Mouse (Mus musculus) embryonic fibroblast, embryonic 13.5 days (primary cell): ENCODE data around the gene Arnt2. TPM values are rescaled to one million over a fixed set of nuclear protein-coding genes. Genes with fewer than 3 reads are reported as not detected.

Experiments used
- H3K27ac ChIP-seq: 2 replicates; pipeline ENCODE4 v1.5.1; 2012; ENCODE audit warnings: low read length, control low read depth, inconsistent platforms; ENCODE audit not compliant: insufficient read depth
- H3K4me1 ChIP-seq: 2 replicates; pipeline ENCODE4 v1.6.1; 2011; ENCODE audit warnings: low read length; ENCODE audit not compliant: control insufficient read depth, insufficient read depth
- H3K4me3 ChIP-seq: 2 replicates; pipeline ENCODE4 v1.5.1; 2011; ENCODE audit warnings: mild to moderate bottlenecking, control low read depth, low read length; ENCODE audit not compliant: insufficient read depth
- CTCF ChIP-seq: IDR thresholded peaks from 2 replicates; pipeline ENCODE4 v1.5.1; 2011; ENCODE audit warnings: mild to moderate bottlenecking, control low read depth, low read length, moderate library complexity, borderline replicate concordance; ENCODE audit not compliant: insufficient read depth
- POLR2A ChIP-seq: IDR thresholded peaks from 2 replicates; pipeline ENCODE4 v1.6.1; 2011; ENCODE audit warnings: low read depth, mild to moderate bottlenecking, control low read depth, low read length, moderate library complexity
- polyA plus RNA-seq: library from polyadenylated mRNA; stranded (reverse); fragments of >200 nt; gene quantifications from 2 replicates; pipeline ENCODE4 v1.2.4, GENCODE M21; 2011; ENCODE audit warnings: low read depth; ENCODE audit not compliant: missing spikeins, insufficient read length

Arnt2 gene
- polyA plus RNA-seq, 1 experiment: 20.2 TPM

GRCm38 (mm10) chr7:84372871-84373270 is 37.1 kb downstream of the Arnt2 start:
- no peak overlapping the region for H3K4me3 ChIP-seq

GRCm38 (mm10) chr7:84372280-84372679 is 37.7 kb downstream of the Arnt2 start:
- Histone ChIP-seq H3K4me1 (peaks cover under 1% of the 10 kb centered on the region; the same call in 1 of the 2 replicates), H3K27ac (no peak overlapping the region), H3K4me3 (no peak overlapping the region)
- TF ChIP-seq POLR2A (no peak), CTCF (no peak)

More at GRCm38 (mm10) chr7:84372871-84373270, 37.1 kb downstream of the Arnt2 start:
- no peak for TF ChIP-seq POLR2A
- no peak for TF ChIP-seq CTCF
- no peak overlapping the region for H3K27ac ChIP-seq
- H3K4me1 ChIP-seq: peaks cover 2% of the 10 kb centered on the region; the same call in 1 of the 2 replicates

GRCm38 (mm10) chr7:84370911-84371592 is 38.9 kb downstream of the Arnt2 start:
- H3K4me1 ChIP-seq: no peaks in the 10 kb centered on the region
- TF ChIP-seq CTCF (no peak), POLR2A (no peak)
- no peak overlapping the region for H3K4me3 ChIP-seq
- no peak overlapping the region for H3K27ac ChIP-seq

- H3K27ac ChIP-seq: no peak overlapping the region
- peaks cover 5% of the 10 kb centered on the region; the same call in 1 of the 2 replicates for H3K4me1 ChIP-seq
- TF ChIP-seq POLR2A: no peak
- H3K4me3 ChIP-seq: no peak overlapping the region
These were observed 43.7 kb downstream of the Arnt2 start for GRCm38 (mm10) chr7:84366251-84366650.

GRCm38 (mm10) chr7:84362711-84363110 is 47.3 kb downstream of the Arnt2 start:
- TF ChIP-seq POLR2A (no peak), CTCF (no peak)
- Histone ChIP-seq H3K4me3 (no peak overlapping the region), H3K4me1 (peaks cover 5% of the 10 kb centered on the region; the same call in 1 of the 2 replicates), H3K27ac (peak overlapping the region; percentile 76)

GRCm38 (mm10) chr7:84361086-84361684 is 48.8 kb downstream of the Arnt2 start:
- H3K4me3 ChIP-seq: no peak overlapping the region
- no peak overlapping the region for H3K27ac ChIP-seq
- TF ChIP-seq POLR2A (no peak), CTCF (no peak)
- H3K4me1 ChIP-seq: peaks cover 5% of the 10 kb centered on the region; the same call in 1 of the 2 replicates

GRCm38 (mm10) chr7:84358426-84358825 is 51.5 kb downstream of the Arnt2 start:
- Histone ChIP-seq H3K4me1 (peaks cover 9% of the 10 kb centered on the region; the same call in 1 of the 2 replicates), H3K27ac (no peak overlapping the region), H3K4me3 (no peak overlapping the region)
- TF ChIP-seq CTCF: no peak
- TF ChIP-seq POLR2A: no peak

- TF ChIP-seq POLR2A (no peak), CTCF (peak; percentile 46; the same call in 1 of the 2 replicates)
- peak overlapping the region; percentile 15 for H3K27ac ChIP-seq
These were observed 54.1 kb downstream of the Arnt2 start for GRCm38 (mm10) chr7:84355619-84356570.

GRCm38 (mm10) chr7:84354890-84355289 is 55.1 kb downstream of the Arnt2 start:
- peaks cover 9% of the 10 kb centered on the region; the same call in 1 of the 2 replicates for H3K4me1 ChIP-seq
- TF ChIP-seq POLR2A: no peak
- no peak for TF ChIP-seq CTCF
- H3K4me3 ChIP-seq: no peak overlapping the region
- H3K27ac ChIP-seq: no peak overlapping the region

More at GRCm38 (mm10) chr7:84355619-84356570, 54.1 kb downstream of the Arnt2 start:
- Histone ChIP-seq H3K4me3 (no peak overlapping the region), H3K4me1 (peaks cover 9% of the 10 kb centered on the region; the same call in 1 of the 2 replicates)
